Mouse (Mus musculus): ENCODE results near the gene Myh7. TPM values are rescaled to one million over a fixed set of nuclear protein-coding genes. Genes with fewer than 3 reads are reported as not detected.

The Myh7 gene
- polyA plus RNA-seq, 1 experiment from 2014 or later = 6.5 TPM

MicroRNAs within 50 kb of the gene (microRNA counts, 519-probe panel; counts per million panel counts)
- microRNA mmu-miR-208a = 2,314 counts per million, percentile 44 among the panel's probes with 10 or more counts
- microRNA mmu-miR-208b = not detected

Small RNAs within 50 kb of the gene (microRNA-seq; reads per million reads assigned to microRNA genes)
- 7.9 reads per million, percentile 24 among the genes with 10 or more reads in this experiment for gene Mir208a
- gene Mir208b = 43.1 reads per million, percentile 41 among the genes with 10 or more reads in this experiment

Other genes starting within 250 kb of the Myh7 start
- gene Slc7a8, start 212.7 kb downstream of the Myh7 start, polyA plus RNA-seq (2015; fragmentation: Nextera tagmentation; extraction: Ambion mirVana) = 6.4 and 8.2 TPM in 2 replicates
- gene Rnf212b, start 180.5 kb downstream of the Myh7 start, polyA plus RNA-seq (2015; fragmentation: Nextera tagmentation; extraction: Ambion mirVana) = not detected in 2 replicates
- 11.1 and 13.5 TPM in 2 replicates for gene Homez, start 123.7 kb downstream of the Myh7 start, polyA plus RNA-seq (2015; fragmentation: Nextera tagmentation; extraction: Ambion mirVana)
- 1.7 and 2.3 TPM in 2 replicates for gene Ppp1r3e, start 117.1 kb downstream of the Myh7 start, polyA plus RNA-seq (2015; fragmentation: Nextera tagmentation; extraction: Ambion mirVana)
- gene Bcl2l2, start 111.2 kb downstream of the Myh7 start, polyA plus RNA-seq (2015; fragmentation: Nextera tagmentation; extraction: Ambion mirVana) = 3.5 and 3.6 TPM in 2 replicates
- 0.14 and 0.15 TPM in 2 replicates for gene Gm20521, start 111.2 kb downstream of the Myh7 start, polyA plus RNA-seq (2015; fragmentation: Nextera tagmentation; extraction: Ambion mirVana)
- 163 and 164 TPM in 2 replicates for gene Pabpn1, start 102.1 kb downstream of the Myh7 start, polyA plus RNA-seq (2015; fragmentation: Nextera tagmentation; extraction: Ambion mirVana)
- 154 and 167 TPM in 2 replicates for gene Slc22a17, start 81.5 kb downstream of the Myh7 start, polyA plus RNA-seq (2015; fragmentation: Nextera tagmentation; extraction: Ambion mirVana)
- gene Efs, start 68.5 kb downstream of the Myh7 start, polyA plus RNA-seq (2015; fragmentation: Nextera tagmentation; extraction: Ambion mirVana) = 27.6 and 30.4 TPM in 2 replicates
- 0.27 and 0.29 TPM in 2 replicates for gene Il25, start 61.9 kb downstream of the Myh7 start, polyA plus RNA-seq (2015; fragmentation: Nextera tagmentation; extraction: Ambion mirVana)
- 3.8 and 5.5 TPM in 2 replicates for gene Cmtm5, start 58.4 kb downstream of the Myh7 start, polyA plus RNA-seq (2015; fragmentation: Nextera tagmentation; extraction: Ambion mirVana)
- gene Myh6, start 27.7 kb downstream of the Myh7 start, polyA plus RNA-seq (2015; fragmentation: Nextera tagmentation; extraction: Ambion mirVana) = 1.0 and 1.3 TPM in 2 replicates
- not detected in 2 replicates for gene Gm17428, start 17.7 kb downstream of the Myh7 start, polyA plus RNA-seq (2015; fragmentation: Nextera tagmentation; extraction: Ambion mirVana)
- 67.1 and 70.8 TPM in 2 replicates for gene Ngdn, start 20.8 kb upstream of the Myh7 start, polyA plus RNA-seq (2015; fragmentation: Nextera tagmentation; extraction: Ambion mirVana)
- 27.4 and 30.6 TPM in 2 replicates for gene Zfhx2, start 97.7 kb upstream of the Myh7 start, polyA plus RNA-seq (2015; fragmentation: Nextera tagmentation; extraction: Ambion mirVana)
- 52.2 and 52.3 TPM in 2 replicates for gene Thtpa, start 100.2 kb upstream of the Myh7 start, polyA plus RNA-seq (2015; fragmentation: Nextera tagmentation; extraction: Ambion mirVana)
- 11.4 and 13.0 TPM in 2 replicates for gene Ap1g2, start 112.0 kb upstream of the Myh7 start, polyA plus RNA-seq (2015; fragmentation: Nextera tagmentation; extraction: Ambion mirVana)
- 37.4 and 38.3 TPM in 2 replicates for gene Jph4, start 122.3 kb upstream of the Myh7 start, polyA plus RNA-seq (2015; fragmentation: Nextera tagmentation; extraction: Ambion mirVana)
- gene Dhrs2, start 227.4 kb upstream of the Myh7 start, polyA plus RNA-seq (2015; fragmentation: Nextera tagmentation; extraction: Ambion mirVana) = 0.53 TPM in 1 of 2 replicates, not detected in the other